Mouse (Mus musculus) cerebellum, adult 8-10 months (tissue): Measurements from ENCODE around the gene Kcnj4.
A peak's percentile ranks its signal among the peaks of the same experiment; 100 is the strongest.

Experiments used
- DNase-seq: peaks from one replicate; pipeline ENCODE4 v3.0.0; 2022

The Kcnj4 gene

GRCm38 (mm10) chr15:79504707-79505452 is at the start of gene Kcnj4:
Gene Kcnj4, minus strand, starts transcription at chr15:79505241.
- no peak for DNase-seq

GRCm38 (mm10) chr15:79552566-79552965 is 47.5 kb upstream of the Kcnj4 start:
- DNase-seq: no peak

- no peak for DNase-seq
Observed at GRCm38 (mm10) chr15:79548226-79548625, 43.2 kb upstream of the Kcnj4 start.

GRCm38 (mm10) chr15:79547289-79547820 is 42.3 kb upstream of the Kcnj4 start:
- no peak for DNase-seq

GRCm38 (mm10) chr15:79546410-79547288 is 41.6 kb upstream of the Kcnj4 start, which contains the start of gene Ddx17:
Gene Ddx17, minus strand, starts transcription at chr15:79546741.
- peak; percentile 99 for DNase-seq

- no peak for DNase-seq
Observed at GRCm38 (mm10) chr15:79545921-79546399, 40.9 kb upstream of the Kcnj4 start.

GRCm38 (mm10) chr15:79545496-79545895 is 40.5 kb upstream of the Kcnj4 start:
- no peak for DNase-seq

GRCm38 (mm10) chr15:79543968-79544367 is 38.9 kb upstream of the Kcnj4 start:
- no peak for DNase-seq

- DNase-seq: no peak
Observed at GRCm38 (mm10) chr15:79533796-79534195, 28.8 kb upstream of the Kcnj4 start.

- no peak for DNase-seq
Observed at GRCm38 (mm10) chr15:79529935-79530334, 24.9 kb upstream of the Kcnj4 start.

GRCm38 (mm10) chr15:79527991-79528639 is 23.1 kb upstream of the Kcnj4 start:
- DNase-seq: no peak

GRCm38 (mm10) chr15:79527192-79527591 is 22.2 kb upstream of the Kcnj4 start:
- DNase-seq: peak; percentile 48

- DNase-seq: no peak
Observed at GRCm38 (mm10) chr15:79525979-79526768, 21.1 kb upstream of the Kcnj4 start.

GRCm38 (mm10) chr15:79525564-79525963 is 20.5 kb upstream of the Kcnj4 start:
- DNase-seq: no peak

GRCm38 (mm10) chr15:79519400-79520220 is 14.6 kb upstream of the Kcnj4 start:
- no peak for DNase-seq

- DNase-seq: no peak
Observed at GRCm38 (mm10) chr15:79518571-79518970, 13.5 kb upstream of the Kcnj4 start.

- no peak for DNase-seq
Observed at GRCm38 (mm10) chr15:79517710-79518109, 12.7 kb upstream of the Kcnj4 start.

GRCm38 (mm10) chr15:79516171-79517096 is 11.4 kb upstream of the Kcnj4 start, which contains the start of gene Kdelr3:
Gene Kdelr3, plus strand, starts transcription at chr15:79516411.
- DNase-seq: no peak

GRCm38 (mm10) chr15:79513940-79514339 is 8.9 kb upstream of the Kcnj4 start:
- no peak for DNase-seq
